Mouse (Mus musculus) Muller cell, postnatal 12 days (primary cell): ENCODE results near the gene Axdnd1.

ENCODE experiments used
- DNase-seq: peaks from one replicate; pipeline ENCODE4 v3.0.0-alpha.2; 2015; ENCODE audit errors: inconsistent ontology term

The Axdnd1 gene

DNA sequence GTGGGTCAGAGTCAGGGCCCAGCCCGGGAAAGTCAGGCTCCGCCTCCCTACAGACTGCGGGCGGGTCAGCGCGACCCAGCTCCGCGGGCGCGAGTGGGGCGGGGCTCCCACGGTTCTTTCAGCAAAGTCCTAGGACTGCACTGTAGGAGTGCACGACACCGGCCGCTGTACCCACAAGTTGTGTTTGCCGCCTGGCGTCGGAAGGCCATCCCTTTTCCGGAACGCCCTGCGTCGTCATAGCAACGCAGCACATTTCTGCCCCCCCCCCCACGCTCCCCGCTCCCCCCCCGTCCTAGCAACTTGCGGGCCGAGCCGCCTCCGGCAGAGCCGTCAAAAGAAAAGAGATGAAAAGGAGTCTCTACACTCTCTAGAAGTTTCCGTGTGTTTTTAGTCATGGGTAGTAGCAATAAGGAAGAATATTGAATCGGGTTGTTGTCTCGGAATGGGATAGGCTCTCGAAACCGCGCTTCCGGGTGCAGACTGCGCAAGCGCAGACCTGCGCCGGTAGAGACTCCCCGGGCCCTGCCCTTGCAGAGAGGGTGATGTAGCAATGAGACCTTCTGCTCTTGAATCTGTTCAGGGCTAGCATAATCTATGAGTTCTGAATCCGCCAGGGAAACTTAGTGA is at the start of gene Axdnd1:
TSS of gene Axdnd1 (minus strand) at position 489 of the 627 bp plus-strand sequence.
- DNase-seq, result peak; percentile 84

DNA sequence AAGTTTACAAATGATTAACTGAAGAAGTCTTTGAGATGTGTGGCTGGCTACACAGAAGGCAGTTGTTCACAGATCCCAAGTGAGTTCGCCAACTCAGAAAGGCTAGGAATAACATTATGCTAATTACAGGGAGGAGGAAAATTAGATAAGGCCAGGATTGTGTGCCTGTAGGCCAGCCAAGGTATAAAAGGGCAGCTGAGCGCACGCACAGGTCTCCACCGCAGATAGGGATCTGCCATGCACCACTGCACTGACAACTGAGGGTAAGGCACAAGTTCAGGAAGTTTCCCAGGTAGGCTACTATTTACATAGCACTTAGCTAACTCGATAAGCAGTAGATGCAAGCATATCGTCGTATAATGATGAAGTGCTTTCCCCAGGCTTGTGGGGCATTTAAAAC is 49.6 kb upstream of the Axdnd1 start:
- no peak for DNase-seq

DNA sequence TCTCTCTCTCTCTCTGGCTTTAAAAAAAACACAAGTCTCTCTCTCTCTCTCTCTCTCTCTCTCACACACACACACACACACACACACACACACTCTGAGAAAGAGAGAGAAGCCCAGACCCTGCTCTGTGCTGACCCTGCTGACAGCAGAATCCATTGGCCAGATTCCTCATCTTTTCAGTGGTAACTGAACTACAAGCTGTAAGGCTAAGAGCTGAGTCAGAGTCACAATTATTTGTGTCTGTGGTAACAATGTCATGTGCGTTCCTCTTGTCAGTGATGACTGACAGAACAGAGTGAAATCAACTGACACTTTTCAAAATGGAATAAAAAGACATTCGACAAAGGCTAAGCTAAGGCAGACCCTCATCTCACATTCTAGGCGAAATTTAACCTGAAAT is 47.6 kb upstream of the Axdnd1 start:
- peak; percentile 31 for DNase-seq

DNA sequence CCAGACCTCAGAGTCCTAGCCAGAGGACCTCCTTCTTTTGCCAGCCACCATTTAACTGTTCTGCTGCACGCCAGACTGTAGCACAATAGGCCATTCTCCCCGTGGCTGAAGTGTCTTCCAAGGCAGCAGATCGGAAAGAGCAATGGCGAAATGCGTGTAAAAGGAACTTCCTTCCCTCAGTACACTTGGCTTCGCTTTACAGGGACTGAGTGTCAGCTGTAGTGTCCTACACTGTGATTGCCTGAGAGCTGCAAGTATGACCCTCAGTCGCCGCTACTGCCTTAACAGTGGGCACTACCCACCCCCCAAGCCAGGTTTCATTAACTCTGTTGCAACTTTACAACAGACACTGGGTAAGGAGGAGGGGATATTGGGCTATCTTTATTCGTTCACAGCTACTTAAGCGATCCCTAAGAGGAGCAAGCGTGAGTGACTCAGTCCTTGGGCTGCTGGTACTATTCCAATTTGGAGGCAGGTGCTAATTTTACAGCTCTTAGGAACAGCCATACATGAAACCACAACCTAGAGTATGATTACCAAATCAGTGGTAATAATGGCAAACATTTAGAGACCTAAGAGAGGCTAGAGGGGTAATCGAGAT is 46.8 kb upstream of the Axdnd1 start:
- DNase-seq, result peak; percentile 23

DNA sequence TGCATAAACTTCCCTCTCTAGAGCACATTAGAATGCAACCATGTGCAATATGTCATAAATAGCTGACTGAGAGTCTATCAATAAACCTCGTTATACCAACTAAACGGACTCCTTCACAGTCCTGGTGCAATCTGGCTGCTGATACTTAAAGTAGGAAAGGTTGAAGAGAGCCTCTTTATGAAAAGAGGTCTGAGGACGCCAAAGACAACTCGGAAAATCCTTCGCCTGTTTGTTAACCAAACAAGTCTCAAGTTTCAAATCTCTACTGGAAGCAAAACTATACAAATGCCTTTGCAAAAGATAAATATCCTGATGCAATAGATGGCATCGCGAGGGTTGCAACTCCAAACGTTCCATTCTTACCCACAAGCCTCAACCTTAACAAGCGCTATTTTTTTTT is 44.0 kb upstream of the Axdnd1 start:
- no peak for DNase-seq

DNA sequence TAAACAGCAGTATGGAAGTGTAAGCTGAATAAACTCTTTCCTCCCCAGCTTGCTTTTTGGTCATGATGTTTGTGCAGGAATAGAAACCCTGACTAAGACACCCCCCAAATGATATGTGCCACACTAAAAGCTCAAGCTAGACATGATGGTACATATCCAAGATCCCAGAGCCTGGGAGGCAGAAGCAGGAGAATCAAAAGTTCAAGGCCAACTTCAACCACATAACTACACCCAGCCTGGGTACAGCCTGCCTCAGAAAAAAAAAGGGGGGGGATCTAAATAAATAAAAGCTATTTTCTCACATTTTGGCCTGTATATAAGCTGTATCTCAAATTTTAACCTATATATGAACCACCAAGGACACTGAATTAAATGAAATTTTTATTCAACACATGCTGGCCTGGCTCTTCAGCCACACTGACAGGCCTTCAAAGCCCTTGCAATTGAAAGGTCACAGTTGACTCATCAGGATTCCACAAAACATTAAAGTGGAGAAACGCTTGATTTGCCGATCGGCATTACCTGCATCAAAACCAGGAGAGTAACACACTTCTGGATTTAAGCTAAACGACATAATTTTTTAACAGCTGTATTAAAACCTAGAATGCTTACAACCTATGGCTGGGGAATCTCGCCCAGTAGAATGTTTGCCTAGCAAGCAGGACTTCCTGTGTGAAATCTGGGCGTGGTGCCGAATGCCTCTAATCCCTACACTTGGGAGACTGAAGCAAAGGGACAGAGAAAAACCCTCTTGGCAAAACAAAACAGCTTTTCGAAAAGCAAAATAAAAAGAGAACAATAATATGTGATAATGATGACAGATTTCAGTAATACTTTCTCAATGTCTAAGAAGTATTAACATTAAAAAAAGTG is 43.3 kb upstream of the Axdnd1 start:
- DNase-seq, result no peak

DNA sequence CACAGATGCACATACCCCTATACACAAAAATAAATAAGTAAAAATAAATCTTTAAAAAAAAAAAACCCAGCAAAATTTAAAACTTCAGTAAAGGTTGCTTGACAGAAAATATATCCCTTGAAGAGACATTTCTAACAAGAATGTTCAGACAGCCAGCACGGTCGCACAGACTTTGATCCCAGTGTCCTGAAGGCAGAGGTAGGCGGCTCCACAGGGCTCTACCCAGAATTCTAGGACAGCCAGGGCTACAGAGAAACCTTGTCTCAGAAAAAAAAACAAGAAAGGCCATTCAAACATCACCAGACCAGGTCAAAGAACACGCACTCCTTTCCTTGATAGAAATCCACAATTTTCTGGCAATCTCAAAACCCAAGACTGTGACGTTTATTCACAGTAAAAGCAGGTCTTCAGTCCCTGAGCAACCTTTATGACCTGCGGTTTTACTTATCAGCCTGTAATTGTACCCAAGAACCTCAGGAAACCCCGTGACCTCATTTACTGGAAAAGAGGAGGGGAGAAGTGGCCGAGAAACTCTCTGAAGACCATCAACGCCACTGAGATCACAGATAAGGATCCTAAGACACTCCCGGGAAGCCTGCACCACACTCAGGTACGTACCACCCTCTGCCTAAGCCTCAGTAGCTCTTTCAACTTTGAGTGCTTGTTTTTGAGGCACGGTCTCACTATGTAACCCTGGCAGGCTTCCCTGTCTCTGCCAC is 41.5 kb upstream of the Axdnd1 start:
- no peak for DNase-seq

DNA sequence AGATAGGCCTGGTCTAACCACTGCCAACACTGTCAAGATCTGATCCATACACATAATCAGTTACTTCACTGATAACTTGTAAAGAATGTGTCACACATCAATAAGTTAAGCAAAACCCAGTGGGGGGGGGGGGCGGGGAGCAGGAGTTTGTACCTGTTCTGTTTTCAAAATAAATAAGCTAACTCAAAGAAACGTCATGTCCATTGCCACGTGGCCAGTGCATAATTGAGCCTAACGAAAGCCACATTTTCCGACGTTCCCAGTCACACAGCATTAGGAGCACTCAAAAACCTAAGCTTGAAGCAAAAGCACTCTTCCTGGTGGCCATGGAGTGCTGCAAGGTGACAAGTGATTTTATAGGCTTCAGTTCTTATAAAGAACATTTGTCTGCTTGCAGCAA is 40.1 kb upstream of the Axdnd1 start:
- no peak for DNase-seq

DNA sequence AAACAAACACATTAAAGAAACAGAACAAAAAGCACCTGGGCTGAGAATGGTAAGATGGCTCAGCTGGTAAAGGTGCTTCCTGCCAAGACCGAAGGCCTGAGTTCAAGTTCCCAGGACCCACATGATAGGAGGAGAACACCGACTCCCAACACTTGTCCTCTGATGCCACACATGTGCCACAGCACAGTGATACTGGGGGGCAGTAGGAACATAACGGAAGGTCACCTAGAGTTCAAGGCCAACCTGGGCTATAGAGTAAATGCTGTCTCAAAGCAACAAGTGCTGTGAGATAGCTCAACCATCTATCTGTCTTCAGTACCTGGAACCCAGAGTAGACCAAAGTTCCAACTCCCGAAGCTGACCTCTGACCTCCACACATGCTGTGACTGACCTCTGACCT is 39.3 kb upstream of the Axdnd1 start:
- no peak for DNase-seq

DNA sequence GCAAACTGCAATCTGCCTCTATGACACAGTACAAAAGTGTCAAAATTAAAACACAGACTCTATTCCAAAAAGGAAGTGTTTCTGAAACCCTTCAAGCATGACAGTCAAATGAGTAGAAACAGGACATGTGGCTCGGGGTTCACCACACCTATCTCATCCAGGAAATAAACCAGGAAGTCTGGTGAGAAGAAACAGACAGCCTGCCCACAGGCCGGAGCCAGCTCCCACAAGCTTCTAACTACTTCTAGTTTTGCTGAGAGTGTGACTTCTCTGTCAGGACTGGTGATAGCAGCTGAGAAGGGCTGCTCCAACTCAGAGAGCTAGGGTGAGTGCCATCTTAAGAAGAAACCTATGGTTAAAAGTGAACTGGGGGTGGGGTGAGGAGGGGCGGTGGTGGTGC is 38.7 kb upstream of the Axdnd1 start:
- DNase-seq, result no peak

DNA sequence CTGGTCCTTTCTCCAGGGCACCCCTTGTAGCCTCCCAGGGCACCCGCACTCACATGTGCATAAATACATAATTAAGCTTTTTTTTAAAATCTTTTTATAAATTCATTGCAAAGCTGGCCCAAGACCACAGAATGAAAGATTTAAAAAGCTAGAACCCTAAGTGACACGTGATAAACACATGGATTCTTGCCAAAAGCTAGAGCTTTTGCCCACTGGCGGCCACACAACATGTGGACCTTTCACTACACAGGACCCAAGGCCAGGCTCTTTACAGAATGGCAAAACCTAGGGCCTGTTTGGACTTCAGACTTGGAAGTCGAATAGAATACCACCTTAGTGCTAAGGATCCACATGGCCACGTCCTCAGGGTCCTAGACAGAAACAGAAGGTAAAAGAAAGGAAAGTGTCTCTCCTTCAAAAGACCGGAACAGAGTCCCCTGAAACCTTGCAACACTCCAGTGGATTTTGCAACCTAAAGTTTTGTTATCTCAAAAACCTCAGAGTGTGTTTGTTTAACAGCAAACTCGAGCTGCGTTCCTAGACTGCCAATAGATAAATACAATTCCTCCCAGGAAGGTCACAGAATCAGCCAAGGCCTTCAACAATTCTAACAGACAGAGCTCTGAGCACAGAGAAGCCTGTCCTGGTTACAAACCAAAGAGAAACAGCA is 37.6 kb upstream of the Axdnd1 start:
- no peak for DNase-seq

DNA sequence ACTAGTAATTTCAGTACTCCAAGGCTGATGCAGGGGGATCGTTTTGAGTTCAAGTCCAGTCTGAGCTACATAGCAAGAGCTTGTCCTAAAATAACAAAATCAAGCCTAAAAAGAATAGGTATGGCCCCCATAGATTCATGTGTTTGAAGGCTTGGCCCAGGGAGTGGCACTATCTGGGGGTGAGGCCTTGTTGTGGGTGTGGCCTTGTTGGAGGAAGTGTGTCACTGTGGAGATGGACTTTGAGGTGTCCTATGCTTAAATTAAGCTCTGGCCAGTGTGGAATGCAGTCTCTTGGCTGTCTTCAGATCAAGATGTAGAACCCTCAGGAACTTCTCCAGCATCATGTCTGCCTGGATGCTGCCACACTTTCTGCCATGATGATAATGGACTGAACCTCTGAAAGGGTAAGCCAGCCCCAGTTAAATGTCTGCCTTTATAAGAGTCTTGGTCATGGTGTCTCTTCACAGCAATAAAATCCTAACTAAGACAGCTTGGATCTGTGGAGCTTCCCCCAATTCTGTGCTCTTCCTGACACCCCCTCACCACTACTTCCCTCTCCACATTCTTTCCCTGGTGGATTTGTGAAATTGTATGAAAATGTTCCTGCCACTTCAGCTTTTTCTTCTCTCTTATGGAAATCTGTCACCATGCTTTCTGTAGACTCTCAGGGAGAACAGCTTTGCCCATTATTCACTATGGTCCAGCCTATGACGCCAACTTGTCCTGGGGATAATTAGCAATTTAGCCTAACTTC is 34.2 kb upstream of the Axdnd1 start:
- no peak for DNase-seq

DNA sequence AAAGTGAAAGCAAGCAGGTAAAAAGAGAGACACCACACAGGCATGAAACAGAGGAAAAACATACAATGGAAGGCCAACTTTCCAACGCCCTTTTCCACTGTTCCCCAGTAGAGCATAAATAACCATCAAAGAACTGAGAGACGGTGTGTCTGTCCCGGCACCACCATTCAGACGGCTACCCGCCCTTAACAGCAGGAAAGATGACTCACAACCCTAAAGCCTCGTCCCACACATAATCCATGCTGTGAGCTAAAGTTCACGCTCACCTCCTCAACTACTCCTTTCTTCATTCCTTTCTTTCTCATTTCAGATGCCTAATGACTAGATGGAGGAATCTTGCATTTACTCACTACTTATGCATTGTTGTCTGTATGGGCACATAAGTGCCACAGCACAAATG is 33.4 kb upstream of the Axdnd1 start:
- DNase-seq, result peak; percentile 43

DNA sequence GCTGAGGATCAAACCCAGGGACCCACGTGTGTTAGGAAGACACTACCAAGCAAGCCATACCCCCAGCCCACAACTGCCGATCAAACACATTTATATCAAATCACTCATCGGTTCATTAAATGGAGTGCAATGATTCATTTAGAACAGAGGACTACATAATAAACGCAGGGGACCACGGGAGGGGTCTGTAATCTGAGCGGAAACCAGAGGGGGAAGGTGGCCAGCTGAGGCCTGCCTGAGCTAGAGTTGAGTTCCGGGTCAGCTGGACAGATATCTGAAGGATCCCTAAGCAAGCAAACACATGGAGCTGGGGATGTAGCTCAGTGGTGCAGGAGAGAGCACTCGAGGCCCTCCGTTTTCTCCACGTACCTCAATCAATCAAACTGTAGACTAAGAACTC is 32.9 kb upstream of the Axdnd1 start:
- no peak for DNase-seq

DNA sequence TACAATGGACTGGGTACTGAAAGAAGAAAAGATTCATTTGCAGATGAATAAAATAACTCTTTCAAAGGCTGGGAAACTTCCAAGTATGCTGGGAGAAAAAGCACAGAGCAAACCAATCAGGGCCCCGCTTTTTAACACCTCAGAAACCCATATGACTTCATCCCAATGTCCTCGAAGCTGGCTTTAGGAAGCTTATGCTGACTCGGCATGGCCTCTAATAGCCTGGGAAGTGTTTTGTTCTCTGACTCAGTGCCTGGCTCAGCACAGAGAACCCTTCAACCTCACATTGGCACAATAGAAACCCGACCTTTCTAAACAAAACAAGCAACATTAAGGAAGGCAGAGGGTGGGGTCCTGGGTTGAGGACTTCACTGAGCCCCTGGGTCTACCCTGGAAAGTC is 29.5 kb upstream of the Axdnd1 start:
- peak; percentile 14 for DNase-seq

DNA sequence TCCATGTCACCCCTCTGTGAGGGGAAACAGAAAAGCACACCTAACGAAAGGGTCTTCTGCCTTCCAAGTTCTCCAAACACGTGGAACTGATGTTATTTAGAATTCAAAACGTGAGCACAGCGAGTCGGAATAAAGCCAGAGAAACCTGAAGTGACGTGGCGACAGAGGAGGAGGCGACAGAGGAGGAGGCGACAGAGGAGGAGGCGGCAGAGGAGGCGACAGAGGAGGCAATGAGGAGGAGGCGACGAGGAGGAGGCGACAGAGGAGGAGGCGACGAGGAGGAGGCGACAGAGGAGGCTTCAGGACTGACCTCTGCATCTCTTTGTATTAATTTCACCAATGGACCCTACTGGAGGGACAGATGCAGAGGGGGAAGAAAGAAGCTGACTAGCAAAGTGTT is 28.7 kb upstream of the Axdnd1 start:
- no peak for DNase-seq

DNA sequence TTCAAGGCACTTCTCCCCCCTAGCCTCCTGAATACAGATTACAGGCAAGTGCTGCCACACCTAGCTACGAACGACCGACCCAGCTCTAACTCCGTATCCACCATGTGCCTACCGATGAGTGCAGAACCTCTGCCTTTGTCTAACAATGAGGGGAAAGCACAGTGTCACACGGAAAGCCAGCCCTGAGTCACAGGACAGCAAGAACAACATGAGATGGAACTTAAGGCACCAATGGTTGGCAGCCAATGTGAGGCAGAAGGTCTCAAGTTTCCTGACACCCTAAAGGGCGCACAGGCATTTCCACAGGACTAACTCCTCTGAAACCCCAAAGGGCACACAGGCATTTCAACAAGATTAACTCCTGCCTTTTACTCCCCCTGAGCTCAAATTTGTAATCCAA is 28.1 kb upstream of the Axdnd1 start:
- no peak for DNase-seq

DNA sequence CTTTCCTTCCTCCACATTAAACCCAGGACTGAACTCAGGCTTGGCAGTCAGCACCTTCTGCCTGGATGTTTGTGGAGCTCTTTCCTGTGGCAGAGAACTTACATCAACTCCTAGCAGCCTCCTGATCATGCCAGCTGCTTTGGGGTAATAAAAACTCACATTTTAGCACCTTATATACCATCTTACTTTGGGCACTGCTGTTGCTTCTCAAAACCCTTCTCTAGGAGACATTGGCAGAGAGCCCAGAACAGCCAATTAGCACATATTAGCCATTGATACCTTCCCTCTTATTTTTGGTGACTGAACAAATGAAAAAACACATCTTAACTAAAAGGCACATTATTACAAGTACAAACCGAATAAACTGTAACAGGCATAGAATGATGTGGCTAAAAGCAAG is 24.1 kb upstream of the Axdnd1 start:
- DNase-seq, result no peak

DNA sequence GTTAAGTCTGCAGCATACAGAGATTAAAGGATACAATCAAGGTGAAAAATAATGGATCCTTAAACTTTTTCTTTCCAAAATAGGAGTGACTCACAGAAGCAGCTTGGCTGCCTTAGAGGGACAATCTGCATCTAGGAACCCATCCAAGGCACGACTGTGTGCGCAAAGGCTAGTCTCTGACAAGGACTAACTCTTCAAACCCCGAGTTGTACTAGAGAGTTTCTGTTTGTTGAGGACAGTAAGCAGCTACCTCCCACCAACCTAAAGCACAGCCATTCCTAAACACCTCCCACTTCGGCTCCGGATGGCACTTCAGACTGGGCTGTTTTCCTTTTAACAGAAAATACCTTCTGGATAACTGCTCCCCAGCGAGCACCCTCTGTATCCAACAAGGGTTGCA is 21.8 kb upstream of the Axdnd1 start:
- no peak for DNase-seq

DNA sequence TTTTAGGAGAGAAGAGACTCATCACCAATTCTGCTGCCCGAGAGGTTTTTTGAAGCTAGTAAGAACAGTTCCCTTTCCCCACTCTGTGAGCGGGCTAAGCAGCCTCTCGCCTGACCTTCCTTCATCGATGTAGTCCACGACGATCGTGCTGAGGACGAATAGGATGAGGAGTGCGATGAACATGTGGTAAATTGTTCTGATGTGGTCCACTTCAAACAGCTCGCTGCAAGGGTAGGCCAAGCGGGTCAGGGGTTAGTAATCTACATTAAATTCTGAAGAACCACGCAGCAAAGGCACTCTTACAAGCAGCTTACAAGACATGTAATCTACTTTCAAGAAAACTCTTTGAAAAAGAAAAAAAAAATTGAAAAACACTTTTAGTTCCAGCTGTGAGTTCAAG is 21.3 kb upstream of the Axdnd1 start:
- no peak for DNase-seq

DNA sequence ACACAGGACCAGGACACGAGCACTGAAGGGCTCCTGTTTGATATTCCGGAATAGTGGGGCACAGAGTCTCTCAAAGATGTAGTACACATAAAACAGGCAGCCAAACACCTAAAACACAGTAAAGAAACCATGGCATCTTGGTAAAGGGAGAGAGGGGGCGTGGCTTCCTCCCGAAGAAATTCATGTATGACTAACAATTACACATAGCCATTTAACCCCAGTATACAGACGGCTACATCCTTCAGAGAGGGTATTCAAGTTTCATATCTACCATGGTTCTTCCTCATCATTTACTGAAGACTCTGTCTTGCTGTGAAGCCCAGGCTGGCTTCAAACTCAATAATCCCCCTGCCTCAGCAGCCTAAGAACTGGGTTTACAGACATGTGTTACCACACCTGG is 16.8 kb upstream of the Axdnd1 start:
- no peak for DNase-seq
